Mouse (Mus musculus) midbrain, embryonic 15.5 days (tissue): ENCODE data around the gene Adgrg7. TPM values are rescaled to one million over a fixed set of nuclear protein-coding genes. Genes with fewer than 3 reads are reported as not detected.

Experiments
- ATAC-seq: fragments of 200-750 bp; cut with Nextera tagmentation; replicated peaks from 2 replicates; pipeline ENCODE4 v1.8.0; 2017; ENCODE audit warnings: moderate TSS enrichment
- H3K27ac ChIP-seq: fragments of 300-500 bp; sonication (generic); 2 replicates; pipeline ENCODE4 v1.5.1; 2015; ENCODE audit warnings: mild to moderate bottlenecking, inconsistent platforms
- H3K27me3 ChIP-seq: fragments of 300-500 bp; sonication (generic); replicated peaks from 2 replicates; pipeline ENCODE4 v1.6.1; 2015; ENCODE audit warnings: inconsistent platforms
- H3K36me3 ChIP-seq: fragments of 300-500 bp; sonication (generic); replicated peaks from 2 replicates; pipeline ENCODE4 v1.6.1; 2015; ENCODE audit warnings: inconsistent platforms
- H3K4me1 ChIP-seq: fragments of 300-500 bp; sonication (generic); 2 replicates; pipeline ENCODE4 v1.6.1; 2015; ENCODE audit warnings: inconsistent platforms
- H3K4me2 ChIP-seq: fragments of 300-500 bp; sonication (generic); 2 replicates; pipeline ENCODE4 v1.6.1; 2015; ENCODE audit warnings: inconsistent platforms, mild to moderate bottlenecking, moderate library complexity
- H3K4me3 ChIP-seq: fragments of 300-500 bp; sonication (generic); 2 replicates; pipeline ENCODE4 v1.5.1; 2015; ENCODE audit warnings: mild to moderate bottlenecking, inconsistent platforms
- H3K9ac ChIP-seq: fragments of 300-500 bp; sonication (generic); 2 replicates; pipeline ENCODE4 v1.6.1; 2015; ENCODE audit warnings: mild to moderate bottlenecking, inconsistent platforms
- H3K9me3 ChIP-seq: fragments of 300-500 bp; sonication (generic); 2 replicates; pipeline ENCODE4 v1.6.1; 2016; ENCODE audit warnings: inconsistent platforms
- WGBS: fragments of 180-500 bp; shearing (Covaris S2); methylation state at CpG from one replicate; pipeline ENCODE4 v1.1.7; 2015; ENCODE audit warnings: mixed read lengths; 5-methylcytosine and 5-hydroxymethylcytosine counted together
- polyA plus RNA-seq: library from polyadenylated mRNA; unstranded; fragments of >200 nt; fragmentation: Nextera tagmentation; extraction: Ambion mirVana; gene quantifications from 2 replicates; pipeline ENCODE4 v1.2.1, GENCODE M21; 2015

Gene Adgrg7
- polyA plus RNA-seq, 1 experiment from 2014 or later, result not detected

DNA sequence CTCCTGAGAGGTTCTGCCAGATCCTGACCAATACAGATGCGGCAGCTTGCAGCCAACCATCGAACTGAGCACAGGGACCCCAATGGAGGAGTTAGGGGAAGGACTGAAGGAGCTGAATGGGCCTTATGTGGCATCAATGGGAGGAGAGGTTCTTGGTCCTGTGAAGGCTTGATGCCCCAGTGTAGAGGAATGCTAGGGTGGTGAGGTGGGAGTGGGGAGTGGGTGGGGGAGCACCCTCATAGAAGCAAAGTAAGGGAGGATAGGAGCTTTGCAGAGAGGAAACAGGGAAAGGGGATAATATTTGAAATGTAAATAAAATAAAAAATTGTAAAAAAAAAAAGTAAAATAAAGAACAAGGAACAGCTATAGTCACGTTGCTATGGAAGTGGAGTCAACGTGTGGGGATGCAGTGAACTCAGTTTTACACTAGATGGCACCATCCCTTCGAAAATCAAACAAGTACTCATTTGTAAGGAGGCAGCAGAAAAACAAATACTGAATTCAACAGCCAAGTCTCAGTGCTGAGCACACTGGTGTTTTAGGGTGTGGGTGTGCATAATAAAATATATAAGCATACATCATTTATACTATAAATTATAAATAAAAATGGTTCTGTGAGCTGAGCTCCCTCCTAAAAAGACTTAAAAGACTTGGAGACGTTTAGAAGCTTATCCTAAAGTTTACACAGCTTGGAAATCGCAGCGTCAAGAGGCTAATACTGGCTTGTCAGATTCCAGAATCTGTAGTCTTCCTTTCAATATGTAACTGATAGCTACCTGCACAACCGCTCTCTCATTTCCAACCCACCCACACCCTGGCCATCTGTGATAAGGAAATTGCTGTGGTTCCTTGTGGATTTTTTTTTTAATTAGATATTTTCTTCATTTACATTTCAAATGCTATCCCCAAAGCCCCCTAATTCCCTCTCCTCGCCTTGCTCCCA lies 24.2 kb downstream of the Adgrg7 start:
- H3K4me3 ChIP-seq, result no peak overlapping the region
- peak; percentile 95 for ATAC-seq
- H3K4me1 ChIP-seq, result no peaks in the 10 kb centered on the region
- H3K27me3 ChIP-seq, result no peaks in the 10 kb centered on the region
- no peaks in the 10 kb centered on the region for H3K9me3 ChIP-seq
- H3K9ac ChIP-seq, result no peak overlapping the region
- H3K36me3 ChIP-seq, result no peaks in the 10 kb centered on the region
- no peak overlapping the region for H3K27ac ChIP-seq
- H3K4me2 ChIP-seq, result no peak overlapping the region
- WGBS, result 47% methylated on average over 10 of the region's 10 CpGs

DNA sequence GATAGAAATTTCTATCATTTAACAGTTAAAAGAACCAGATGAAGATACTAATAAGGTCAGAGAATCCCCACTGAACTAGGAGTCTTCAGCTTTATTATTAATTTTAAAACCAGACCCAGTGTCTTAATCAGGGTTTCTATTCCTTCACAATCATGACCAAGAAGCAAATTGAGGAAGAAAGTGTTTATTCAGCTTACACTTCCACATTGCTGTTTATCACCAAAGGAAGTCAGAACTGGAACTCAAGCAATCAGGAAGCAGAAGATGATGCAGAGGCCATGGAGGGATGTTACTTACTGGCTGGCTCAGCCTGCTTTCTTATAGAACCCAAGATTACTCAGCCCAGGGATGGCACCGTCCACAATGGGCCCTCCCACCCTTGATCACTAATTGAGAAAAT lies 66.6 kb downstream of the Adgrg7 start:
- Histone ChIP-seq H3K9ac (no peak overlapping the region), H3K9me3 (no peaks in the 10 kb centered on the region), H3K27ac (no peak overlapping the region), H3K4me2 (no peak overlapping the region), H3K4me1 (no peaks in the 10 kb centered on the region), H3K36me3 (no peaks in the 10 kb centered on the region), H3K27me3 (no peaks in the 10 kb centered on the region), H3K4me3 (no peak overlapping the region)
- WGBS, result 26% methylated on average over 1 of the region's 1 CpGs
- ATAC-seq, result no peak

DNA sequence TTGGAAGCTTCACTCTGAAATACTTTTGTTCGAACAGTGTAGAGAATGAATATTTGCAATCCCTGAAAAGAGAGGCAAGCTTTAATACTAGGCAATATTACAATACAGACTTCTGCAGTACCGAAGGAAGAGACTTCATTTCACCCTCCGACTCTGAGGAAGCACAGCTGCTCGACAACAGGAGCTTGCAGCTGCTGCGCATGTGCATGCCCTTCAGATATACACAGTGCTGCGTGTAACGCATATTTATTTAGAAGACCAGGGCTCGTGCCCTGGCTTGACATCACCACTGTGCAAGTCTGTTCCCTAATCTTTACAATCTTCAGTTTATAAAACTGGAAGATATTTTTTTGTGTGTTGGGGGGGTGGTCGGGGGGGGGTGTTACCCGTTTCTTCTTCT lies 70.7 kb downstream of the Adgrg7 start:
- no peak overlapping the region for H3K27ac ChIP-seq
- H3K4me1 ChIP-seq, result no peaks in the 10 kb centered on the region
- H3K4me2 ChIP-seq, result no peak overlapping the region
- no peak overlapping the region for H3K9ac ChIP-seq
- no peak for ATAC-seq
- no peaks in the 10 kb centered on the region for H3K27me3 ChIP-seq
- no peak overlapping the region for H3K4me3 ChIP-seq
- 79% methylated on average over 10 of the region's 10 CpGs for WGBS
- H3K9me3 ChIP-seq, result no peaks in the 10 kb centered on the region
- no peaks in the 10 kb centered on the region for H3K36me3 ChIP-seq

DNA sequence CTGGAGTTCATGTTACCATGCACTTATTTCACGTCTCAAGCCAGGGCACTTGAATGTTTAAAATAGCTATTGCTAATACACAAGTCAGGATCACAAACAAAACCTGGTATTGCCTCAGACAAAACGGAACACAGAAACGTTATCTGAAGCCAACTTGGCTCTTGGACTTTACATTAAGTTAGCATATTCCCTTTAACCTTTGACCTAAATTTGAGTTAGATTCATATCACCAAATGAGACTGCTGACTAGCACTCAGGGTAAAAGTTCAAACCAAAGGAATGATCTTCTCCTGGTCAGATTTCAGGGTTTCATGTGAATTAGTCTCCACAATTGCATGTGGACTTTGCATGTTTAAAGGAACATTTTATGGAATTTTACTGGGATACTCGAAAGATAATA lies 73.3 kb downstream of the Adgrg7 start:
- WGBS, result 77% methylated on average over 4 of the region's 4 CpGs
- Histone ChIP-seq H3K4me3 (no peak overlapping the region), H3K4me1 (peaks cover 3% of the 10 kb centered on the region; the same call in 1 of the 2 replicates), H3K27me3 (no peaks in the 10 kb centered on the region), H3K4me2 (no peak overlapping the region), H3K36me3 (no peaks in the 10 kb centered on the region), H3K9ac (no peak overlapping the region), H3K9me3 (no peaks in the 10 kb centered on the region), H3K27ac (no peak overlapping the region)
- no peak for ATAC-seq

DNA sequence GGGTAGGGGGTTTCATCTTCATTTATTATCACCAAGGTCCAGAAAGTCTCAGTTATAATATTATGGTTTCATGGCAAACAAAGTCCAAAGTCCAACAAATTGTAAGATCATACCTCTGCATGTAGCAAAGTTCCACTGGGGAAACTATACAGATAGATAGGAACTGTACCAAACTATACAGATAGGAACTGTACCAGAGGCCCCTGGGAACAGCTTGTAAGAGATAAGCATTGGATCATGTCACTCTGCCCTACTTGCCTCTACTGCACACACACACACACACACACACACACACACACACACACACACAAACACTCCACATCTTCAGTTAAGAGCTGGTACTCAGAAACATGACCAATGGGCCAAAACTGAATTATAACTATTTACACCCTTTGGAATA lies 76.6 kb downstream of the Adgrg7 start:
- H3K4me2 ChIP-seq, result no peak overlapping the region
- H3K27me3 ChIP-seq, result no peaks in the 10 kb centered on the region
- H3K36me3 ChIP-seq, result no peaks in the 10 kb centered on the region
- no peak for ATAC-seq
- peaks cover 22% of the 10 kb centered on the region for H3K4me1 ChIP-seq
- no peak overlapping the region for H3K27ac ChIP-seq
- no peak overlapping the region for H3K4me3 ChIP-seq
- H3K9ac ChIP-seq, result no peak overlapping the region
- H3K9me3 ChIP-seq, result no peaks in the 10 kb centered on the region

DNA sequence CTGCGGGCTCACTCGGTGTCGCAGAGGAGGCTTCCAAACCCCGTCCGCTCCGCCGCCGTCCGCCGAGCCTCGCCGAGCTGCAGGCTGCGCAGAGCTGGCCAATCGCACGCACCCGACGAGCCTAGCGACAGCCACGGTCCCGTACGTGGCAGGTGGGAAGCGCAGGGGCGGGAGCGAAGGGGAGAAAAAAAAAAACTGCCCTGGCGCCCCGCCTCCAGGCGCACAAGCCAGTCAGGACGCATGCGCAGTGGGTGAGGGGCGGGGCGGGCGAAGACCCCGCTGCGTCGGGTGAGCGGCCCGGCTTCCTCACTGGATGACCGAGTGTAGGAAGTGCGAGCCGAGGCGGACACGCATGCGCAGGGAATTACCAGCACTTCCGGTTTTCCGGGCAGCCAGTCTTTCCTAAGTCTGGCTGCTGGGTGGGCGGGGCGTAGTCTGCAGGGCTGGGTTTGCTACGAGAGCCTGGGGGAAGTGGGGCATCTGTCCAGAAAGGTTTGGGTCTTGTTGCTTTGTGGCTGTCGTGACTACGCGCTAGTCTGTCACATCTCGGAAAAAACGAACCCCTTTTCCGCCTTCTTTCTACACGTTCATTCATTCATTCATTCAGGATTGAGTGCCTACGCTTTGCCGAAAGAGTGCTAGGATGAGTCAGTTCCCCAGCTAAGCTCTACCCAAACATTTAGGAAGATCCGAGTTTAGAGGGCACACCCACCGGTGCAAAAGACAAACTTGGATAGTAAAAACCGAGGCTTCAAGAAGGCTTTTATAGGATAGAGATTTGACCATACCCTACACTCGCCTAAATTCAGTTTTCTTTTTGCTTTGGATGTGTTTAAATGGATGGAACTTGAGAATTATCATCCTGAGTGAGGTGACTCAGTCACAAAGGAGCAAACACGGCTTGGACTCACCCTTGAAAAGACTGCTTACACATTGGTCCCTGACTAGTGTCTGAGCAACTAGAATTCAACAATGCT lies 78.1 kb downstream of the Adgrg7 start, which contains the start of gene Tfg:
TSS of gene Tfg (minus strand) at position 227 of the 977 bp plus-strand sequence.
- ATAC-seq, result peak; percentile 99
- H3K36me3 ChIP-seq, result no peaks in the 10 kb centered on the region
- no peaks in the 10 kb centered on the region for H3K27me3 ChIP-seq
- peak within 1 kb of the TSS; percentile 78 for H3K9ac ChIP-seq
- peaks cover 22% of the 10 kb centered on the region for H3K4me1 ChIP-seq
- WGBS, result under 1% methylated on average over 62 of the region's 62 CpGs
- peak within 1 kb of the TSS; percentile 65 for H3K4me2 ChIP-seq
- peak within 1 kb of the TSS; percentile 96 for H3K27ac ChIP-seq
- peak within 1 kb of the TSS; percentile 77 for H3K4me3 ChIP-seq
- no peaks in the 10 kb centered on the region for H3K9me3 ChIP-seq

DNA sequence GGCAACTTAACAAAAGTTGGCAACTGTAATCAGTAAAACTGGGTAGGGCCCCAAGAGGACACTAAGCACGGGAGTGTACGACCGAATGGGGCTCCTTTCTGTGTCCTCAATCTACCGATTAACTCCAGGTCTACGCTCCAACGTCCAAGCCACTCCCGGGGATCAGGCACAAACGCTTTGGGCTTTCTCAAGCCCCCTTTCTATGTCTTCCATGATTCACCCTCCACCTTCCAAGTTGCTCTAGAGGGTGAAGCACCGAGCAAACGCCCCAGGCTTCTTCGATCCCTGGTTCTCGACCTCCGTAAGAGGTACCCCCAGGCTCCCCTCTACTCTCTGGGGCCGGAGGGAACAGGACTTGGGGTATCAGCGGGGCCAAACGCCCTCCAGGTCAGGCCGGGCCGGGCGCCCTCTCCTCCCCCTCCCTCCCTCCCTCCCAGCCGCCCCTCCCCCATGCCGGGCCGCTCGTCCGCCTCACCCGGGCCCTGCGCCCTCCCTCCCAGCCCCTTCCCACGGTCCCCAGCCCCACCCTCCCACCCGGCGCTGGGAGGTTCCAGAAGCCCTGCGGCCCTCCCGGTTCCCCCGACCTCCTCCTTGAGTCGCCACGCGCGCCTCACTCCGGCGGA lies 79.0 kb downstream of the Adgrg7 start:
- WGBS, result under 1% methylated on average over 29 of the region's 38 CpGs
- no peaks in the 10 kb centered on the region for H3K27me3 ChIP-seq
- ATAC-seq, result peak; percentile 50; the same call in 1 of the 2 replicates

DNA sequence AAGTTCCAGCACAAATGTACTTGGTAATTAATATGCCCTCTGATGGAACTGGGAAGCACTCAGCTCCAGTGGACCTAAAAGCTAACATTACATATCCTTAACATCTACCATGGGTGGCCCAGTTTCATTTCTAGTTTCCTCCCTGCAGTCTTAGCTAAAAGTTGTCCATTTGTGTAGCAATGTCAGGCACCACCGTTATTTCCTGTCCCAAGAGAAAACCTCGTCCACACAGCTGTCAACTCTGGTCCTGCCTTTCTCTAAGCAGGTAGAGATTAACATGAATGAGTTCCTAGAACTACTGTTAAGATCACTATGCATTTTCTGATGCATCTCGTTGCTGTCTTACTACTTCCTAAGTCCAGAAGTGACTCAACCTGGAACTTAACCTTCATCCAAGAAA lies 80.0 kb downstream of the Adgrg7 start:
- Histone ChIP-seq H3K9me3 (no peaks in the 10 kb centered on the region), H3K4me2 (peak overlapping the region; percentile 65), H3K4me1 (peaks cover 22% of the 10 kb centered on the region), H3K27ac (no peak overlapping the region), H3K27me3 (no peaks in the 10 kb centered on the region), H3K36me3 (peaks cover 15% of the 10 kb centered on the region), H3K4me3 (0 out of 2 replicates have a peak overlapping the region, but pooled peaks have one; percentile 77), H3K9ac (no peak overlapping the region)
- WGBS, result 75% methylated on average over 3 of the region's 3 CpGs
- ATAC-seq, result no peak

More for the DNA sequence above, 79.0 kb downstream of the Adgrg7 start:
- Histone ChIP-seq H3K9me3 (no peaks in the 10 kb centered on the region), H3K4me3 (peak overlapping the region; percentile 77), H3K4me2 (peak overlapping the region; percentile 65), H3K9ac (peak overlapping the region; percentile 78), H3K27ac (peak overlapping the region; percentile 96), H3K36me3 (peaks cover 5% of the 10 kb centered on the region), H3K4me1 (peaks cover 22% of the 10 kb centered on the region)

DNA sequence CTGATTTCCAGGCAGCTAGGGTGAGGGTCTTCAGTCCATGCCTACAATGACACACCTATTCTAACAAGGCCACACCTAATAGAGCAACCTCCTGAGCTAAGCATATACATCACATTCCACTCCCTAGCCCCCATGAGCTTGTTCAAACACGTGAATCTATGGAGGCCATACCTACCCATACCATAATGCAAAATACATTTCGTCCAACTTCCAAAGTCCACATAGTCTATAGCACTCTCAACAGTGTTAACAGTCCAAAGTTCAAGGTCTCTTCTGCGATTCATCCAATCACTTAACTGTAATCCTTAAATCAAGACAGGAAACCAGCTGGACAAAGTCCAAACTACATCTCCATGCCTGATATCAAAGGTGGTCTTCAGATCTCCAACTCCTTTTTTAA lies 85.6 kb downstream of the Adgrg7 start:
- no peak overlapping the region for H3K9ac ChIP-seq
- H3K27me3 ChIP-seq, result no peaks in the 10 kb centered on the region
- ATAC-seq, result no peak
- 92% methylated on average over 3 of the region's 3 CpGs for WGBS
- H3K4me3 ChIP-seq, result no peak overlapping the region
- peaks cover 5% of the 10 kb centered on the region for H3K4me1 ChIP-seq
- H3K9me3 ChIP-seq, result no peaks in the 10 kb centered on the region
- H3K4me2 ChIP-seq, result no peak overlapping the region
- peaks cover 36% of the 10 kb centered on the region for H3K36me3 ChIP-seq
- no peak overlapping the region for H3K27ac ChIP-seq

DNA sequence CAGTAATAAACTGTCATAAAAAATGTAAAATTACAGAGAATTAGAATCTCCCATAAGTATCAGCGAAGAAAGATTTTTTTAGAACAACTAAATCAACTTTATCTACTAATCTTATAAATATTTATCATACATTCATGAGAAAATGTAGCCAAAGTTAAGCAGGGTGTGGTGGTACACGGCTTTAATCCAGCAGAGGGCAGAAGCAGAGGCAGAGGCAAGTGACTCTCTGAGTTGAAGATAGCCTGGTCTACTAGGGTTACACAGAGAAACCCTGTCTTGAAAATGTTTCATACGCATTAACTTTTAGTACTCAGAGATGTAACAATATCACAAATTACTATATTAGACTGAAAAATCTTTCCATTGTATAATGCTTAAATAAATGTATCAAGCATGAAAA lies 89.9 kb downstream of the Adgrg7 start:
- no peaks in the 10 kb centered on the region for H3K9me3 ChIP-seq
- H3K36me3 ChIP-seq, result peaks cover 32% of the 10 kb centered on the region; the same call in 1 of the 2 replicates
- H3K27ac ChIP-seq, result no peak overlapping the region
- no peak for ATAC-seq
- no peak overlapping the region for H3K4me2 ChIP-seq
- no peaks in the 10 kb centered on the region for H3K4me1 ChIP-seq
- no peak overlapping the region for H3K9ac ChIP-seq
- H3K4me3 ChIP-seq, result no peak overlapping the region
- no peaks in the 10 kb centered on the region for H3K27me3 ChIP-seq
- WGBS, result 80% methylated on average over 3 of the region's 3 CpGs

DNA sequence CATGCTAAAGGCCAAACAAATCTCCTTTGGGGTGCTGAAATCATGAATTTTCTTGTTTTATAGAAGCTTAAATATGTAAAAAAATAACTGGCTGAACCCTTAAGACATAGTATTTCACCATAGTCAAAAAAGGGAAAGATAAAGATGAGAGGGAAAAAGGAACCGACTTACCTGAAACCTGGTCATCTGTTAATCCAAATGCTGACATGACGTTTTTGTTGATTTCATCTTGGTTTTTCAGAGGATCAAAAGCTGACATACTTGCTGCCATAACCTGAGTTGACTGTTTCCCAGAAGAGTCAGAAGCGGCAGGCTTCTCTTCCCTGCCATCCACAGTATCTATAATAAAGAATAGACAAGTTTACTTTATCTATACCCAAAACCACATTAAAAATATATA lies 94.8 kb downstream of the Adgrg7 start:
- Histone ChIP-seq H3K9ac (no peak overlapping the region), H3K36me3 (peaks cover 20% of the 10 kb centered on the region; the same call in 1 of the 2 replicates), H3K4me1 (no peaks in the 10 kb centered on the region), H3K27ac (no peak overlapping the region), H3K9me3 (no peaks in the 10 kb centered on the region), H3K4me3 (no peak overlapping the region), H3K27me3 (no peaks in the 10 kb centered on the region), H3K4me2 (no peak overlapping the region)
- ATAC-seq, result no peak
- 91% methylated on average over 3 of the region's 3 CpGs for WGBS

DNA sequence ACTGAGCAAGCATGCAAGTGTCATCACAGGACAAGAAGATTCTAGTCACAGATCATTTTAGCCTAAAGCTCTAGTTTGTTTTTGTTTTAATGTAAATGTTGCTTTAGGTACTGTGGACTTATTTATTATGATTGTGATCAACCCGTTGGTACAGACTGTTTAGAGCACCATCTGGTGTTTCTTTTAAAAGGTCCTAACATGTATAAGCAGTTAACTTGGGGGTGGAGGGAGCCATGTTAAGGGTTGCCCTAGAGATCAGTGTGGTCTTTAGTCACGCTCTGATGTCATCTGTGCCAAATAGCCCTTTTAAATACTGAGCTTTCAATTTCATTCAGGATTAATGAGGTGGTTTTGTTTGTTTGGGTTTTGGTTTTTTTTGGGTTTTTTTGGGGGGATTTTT lies 99.2 kb downstream of the Adgrg7 start:
- Histone ChIP-seq H3K4me3 (no peak overlapping the region), H3K9ac (no peak overlapping the region), H3K27ac (no peak overlapping the region), H3K4me2 (no peak overlapping the region), H3K4me1 (no peaks in the 10 kb centered on the region), H3K27me3 (no peaks in the 10 kb centered on the region), H3K9me3 (no peaks in the 10 kb centered on the region), H3K36me3 (peaks cover 17% of the 10 kb centered on the region)
- 71% methylated on average over 2 of the region's 2 CpGs for WGBS
- no peak for ATAC-seq
